Mouse (Mus musculus): ENCODE measurements at regions not wholly inside any gene's neighbourhood (a gene's known extent, or its start where the extent isn't known, plus 50 kb on each side); places are given as distances from the start of the nearest gene placed in this dataset.

DNA sequence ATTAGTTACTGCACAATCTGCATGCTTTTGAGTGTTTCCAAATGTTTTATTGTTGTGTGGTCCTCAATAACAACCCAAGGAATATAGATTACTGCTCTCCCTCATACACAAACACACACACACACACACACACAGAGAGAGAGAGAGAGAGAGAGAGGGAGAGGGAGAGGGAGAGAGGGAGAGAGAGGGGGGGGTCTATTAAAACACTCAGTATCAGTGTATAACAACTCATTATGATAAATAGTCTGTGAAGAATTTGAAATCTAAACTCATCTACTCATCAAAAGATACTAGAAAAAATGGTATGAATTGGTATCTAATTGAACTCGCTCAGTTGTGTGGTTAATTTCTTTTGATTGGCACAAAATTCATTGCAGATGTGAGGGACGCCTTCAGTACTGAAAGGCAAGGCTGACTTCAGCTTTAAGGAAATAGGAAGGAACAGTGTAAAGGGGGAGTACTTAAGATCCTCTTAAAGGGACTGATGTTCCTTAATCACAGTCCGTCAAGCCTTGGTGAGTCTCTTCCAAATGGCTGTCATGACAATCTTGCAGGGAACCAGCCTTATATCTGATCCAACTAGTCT, 72.6 kb upstream of the Npy2r start:
- TF ChIP-seq POLR2A (IDR thresholded peaks at IDR 0.05; ENCODE audit: extremely low read depth, insufficient read depth, low read length) (no peak), CTCF (IDR thresholded peaks at IDR 0.05; ENCODE audit: low read depth, low read length) (no peak)

Data from liver, adult 2 months (tissue).